Mouse (Mus musculus) frontal cortex, postnatal 10 days (tissue): Measurements from ENCODE around the gene Eno2.
"Not testable (repeated sequence)": the region's sequence is repeated elsewhere in the genome, so short reads cannot be mapped to it uniquely, and the experiment has no call there.

Experiments
- DNase-seq, 2 experiments: peaks; one replicate each; pipeline ENCODE4 v3.0.0; 2022; ENCODE audit warnings: low spot score in 2 of 2, mixed read lengths in 1 of 2

The Eno2 gene

GRCm38 (mm10) chr6:124769101-124769765, at the start of gene Eno2:
TSS of gene Eno2 (minus strand) at chr6:124769673.
- DNase-seq = peak; percentile 72 to 73

GRCm38 (mm10) chr6:124817971-124818370, 48.5 kb upstream of the Eno2 start:
- DNase-seq = no peak

DNA sequence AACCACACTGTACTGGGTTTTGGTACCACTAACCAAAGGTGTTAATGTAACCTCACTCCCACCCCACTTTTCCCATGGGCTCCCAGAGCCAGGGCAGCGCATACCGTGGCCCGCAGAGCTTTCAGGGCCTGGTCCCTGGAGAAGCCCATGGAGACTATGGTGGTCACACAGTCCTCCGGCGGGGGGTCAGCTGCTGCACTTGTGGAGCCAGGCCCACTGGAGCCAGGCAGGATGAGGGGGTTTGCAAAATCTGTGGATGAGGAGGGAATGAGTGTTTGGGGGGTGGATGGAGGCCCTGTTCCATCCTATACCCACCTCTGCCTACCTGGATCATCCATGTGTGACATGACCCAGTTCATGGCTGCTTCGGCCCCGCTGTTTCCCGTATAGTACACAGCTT, 48.1 kb upstream of the Eno2 start:
- no peak for DNase-seq

- DNase-seq = no peak
Observed at GRCm38 (mm10) chr6:124817125-124817524, 47.7 kb upstream of the Eno2 start.

DNA sequence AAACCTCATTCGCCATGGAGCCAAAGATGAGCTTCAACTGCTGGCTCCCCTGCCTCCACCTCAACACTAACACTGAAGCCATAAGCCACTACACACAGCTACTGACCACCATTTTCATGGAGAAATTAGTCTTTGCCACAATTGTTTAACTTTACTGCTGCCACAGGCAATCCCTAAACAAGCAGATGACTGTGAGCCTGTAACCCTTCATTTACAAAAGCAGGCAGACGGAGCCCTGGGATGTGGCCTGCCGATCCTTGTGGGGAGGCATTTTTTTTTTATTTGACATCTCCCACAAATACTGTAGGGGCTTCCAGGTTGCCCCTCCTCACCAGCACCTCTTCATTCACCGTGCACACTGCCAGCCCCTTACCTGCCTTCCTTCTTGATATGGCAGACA, 47.1 kb upstream of the Eno2 start:
- DNase-seq = no peak

- DNase-seq = no peak
Observed at GRCm38 (mm10) chr6:124814858-124815774, 45.6 kb upstream of the Eno2 start.

DNA sequence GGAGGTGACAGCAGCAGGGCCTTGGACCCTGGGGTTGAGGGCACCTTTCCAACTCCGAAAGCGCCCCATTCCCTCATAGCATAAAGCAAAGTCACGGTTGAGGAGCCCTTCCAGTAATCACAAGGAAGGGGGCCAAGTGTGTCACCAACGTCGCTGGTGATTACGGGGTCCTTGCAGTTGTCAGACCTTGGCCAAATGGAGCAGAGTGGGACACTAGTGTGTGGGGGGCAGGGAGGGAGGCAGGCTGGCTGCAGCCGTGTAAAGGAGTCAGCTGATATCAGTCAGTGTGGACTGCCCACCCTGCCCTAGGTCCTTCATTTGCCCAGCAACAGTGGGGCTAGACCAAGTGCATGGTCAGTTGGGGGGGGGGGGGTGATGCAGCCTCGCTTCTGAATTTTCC, 45.0 kb upstream of the Eno2 start:
- peak in 1 of 2 experiments; percentile 65 for DNase-seq

DNA sequence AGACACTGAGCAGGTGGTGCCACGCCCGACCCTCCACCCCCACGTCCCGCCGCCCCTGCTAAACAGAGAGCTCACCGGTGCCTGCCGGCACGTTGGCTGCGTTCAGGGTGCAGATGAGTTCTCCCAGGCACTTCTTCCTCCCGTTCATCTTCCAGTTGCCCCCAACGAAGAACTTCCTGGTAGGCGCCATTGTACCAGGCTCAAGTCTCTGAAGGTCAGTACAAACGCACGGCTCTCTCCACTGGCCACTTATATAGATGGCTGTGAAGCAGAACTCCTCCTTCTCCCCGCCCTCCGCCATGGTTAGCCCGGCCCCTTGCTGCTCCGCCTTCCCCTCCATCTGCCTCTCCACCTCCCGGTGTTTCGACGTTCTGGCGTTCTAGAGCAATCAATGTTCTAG, 44.5 kb upstream of the Eno2 start, which contains the start of gene Tpi1:
TSS of gene Tpi1 (minus strand) at position 364 of the 400 bp plus-strand sequence.
- DNase-seq = peak; percentile 84 to 86

DNA sequence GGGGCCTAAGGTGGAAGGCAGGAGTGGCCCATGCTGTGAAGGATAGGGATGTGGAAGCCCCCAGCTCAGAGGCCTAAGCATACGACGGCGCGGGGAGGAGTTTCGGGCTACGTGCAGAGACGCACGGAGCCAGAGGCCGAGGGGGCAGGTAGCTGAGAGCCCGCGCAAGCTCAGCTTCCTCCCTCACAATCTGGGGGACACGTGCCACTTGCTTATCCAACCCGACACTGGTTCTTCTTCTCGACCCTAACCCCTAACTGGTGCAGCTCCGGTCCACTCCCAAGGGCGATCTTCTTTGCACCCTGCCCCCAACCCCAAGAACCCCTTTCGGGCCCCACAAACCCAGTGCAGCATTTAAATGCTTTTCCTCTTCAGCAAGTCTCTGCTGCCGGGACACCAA, 44.0 kb upstream of the Eno2 start:
- DNase-seq = peak; percentile 71 to 73

DNA sequence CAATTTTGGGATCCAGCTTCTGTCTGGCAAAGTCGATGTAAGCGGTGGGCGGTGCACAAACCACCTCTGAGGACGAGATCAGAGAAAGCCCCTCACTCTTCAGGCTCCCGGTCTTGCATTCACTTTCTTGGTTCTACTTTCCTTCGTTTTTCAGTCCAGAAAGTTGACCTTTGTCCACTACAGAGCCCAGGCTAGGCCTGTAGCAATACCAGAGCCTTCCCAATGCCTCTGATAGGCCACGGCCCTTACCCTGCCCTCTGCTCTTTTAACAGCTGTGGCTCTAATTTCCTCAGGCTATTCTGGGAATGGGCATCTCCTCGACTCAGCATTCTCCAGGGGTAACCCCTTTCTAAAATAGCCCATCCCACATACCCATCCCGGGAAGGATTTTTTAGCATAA, 43.4 kb upstream of the Eno2 start:
- DNase-seq = no peak

- DNase-seq = no peak
Observed at GRCm38 (mm10) chr6:124811701-124812560, 42.5 kb upstream of the Eno2 start.

- DNase-seq = no peak
Observed at GRCm38 (mm10) chr6:124811403-124811665, 41.9 kb upstream of the Eno2 start.

DNA sequence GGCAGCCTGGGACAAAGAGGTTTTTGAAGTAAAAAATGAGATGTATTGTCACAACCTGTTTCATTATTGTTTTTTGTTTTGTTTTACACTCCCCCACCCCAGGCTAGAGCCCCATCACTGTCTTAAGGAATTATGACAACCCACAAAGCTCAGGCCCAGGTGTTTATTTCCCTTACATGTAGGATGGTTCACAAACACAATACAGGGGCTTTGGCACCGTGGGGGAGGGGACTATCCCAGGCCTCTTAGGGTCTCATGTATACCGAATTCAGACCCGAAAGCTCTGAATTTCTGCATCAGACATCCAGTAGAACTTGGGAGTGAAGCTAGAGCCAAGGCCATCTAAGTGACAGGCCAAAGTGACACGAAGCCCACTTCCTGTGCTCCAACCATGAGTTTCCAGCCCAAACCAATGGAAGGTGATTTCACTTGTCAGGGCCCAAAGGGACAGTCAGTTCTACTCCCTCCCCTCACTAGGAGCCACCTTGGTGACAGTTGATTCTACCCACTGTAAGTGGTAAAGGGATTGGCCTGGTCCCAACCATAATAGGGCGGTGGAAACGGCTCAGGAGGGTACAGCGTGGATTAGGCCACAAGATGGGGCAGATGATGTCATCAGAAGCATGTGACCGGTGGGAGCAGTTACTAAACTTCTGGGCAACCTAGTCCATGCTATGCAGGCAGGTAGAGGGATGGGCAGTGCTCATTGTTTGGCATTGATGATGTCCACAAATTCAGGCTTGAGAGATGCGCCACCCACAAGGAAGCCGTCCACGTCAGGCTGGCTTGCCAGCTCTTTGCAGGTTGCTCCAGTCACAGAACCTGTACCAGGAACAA, 41.3 kb upstream of the Eno2 start:
- not testable (repeated sequence) for DNase-seq

DNA sequence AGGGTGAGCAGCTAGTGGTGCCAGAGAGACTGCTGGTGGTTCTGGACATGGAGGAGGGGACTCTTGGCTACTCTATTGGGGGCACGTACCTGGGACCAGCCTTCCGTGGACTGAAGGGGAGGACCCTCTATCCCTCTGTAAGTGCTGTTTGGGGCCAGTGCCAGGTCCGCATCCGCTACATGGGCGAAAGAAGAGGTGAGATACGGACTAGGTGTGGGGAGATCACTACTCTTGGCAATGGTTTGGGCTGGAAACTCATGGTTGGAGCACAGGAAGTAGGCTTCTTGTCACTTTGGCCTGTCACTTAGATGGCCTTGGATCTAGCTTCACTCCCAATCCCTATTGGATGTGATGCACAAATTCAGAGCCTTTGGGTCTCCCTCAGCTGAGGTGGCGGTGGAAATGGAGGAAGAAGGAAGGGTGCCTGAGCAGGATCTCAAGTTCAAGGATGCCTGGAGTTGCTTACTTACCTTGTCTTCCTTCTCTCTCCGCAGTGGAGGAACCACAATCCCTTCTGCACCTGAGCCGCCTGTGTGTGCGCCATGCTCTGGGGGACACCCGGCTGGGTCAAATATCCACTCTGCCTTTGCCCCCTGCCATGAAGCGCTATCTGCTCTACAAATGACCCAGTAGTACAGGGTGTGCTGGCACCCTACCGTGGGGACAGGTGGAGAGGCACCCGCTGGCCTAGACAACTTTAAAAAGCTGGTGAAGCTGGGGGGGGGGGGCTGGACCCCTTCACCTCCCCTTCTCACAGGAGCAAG, 40.5 kb upstream of the Eno2 start:
- no peak for DNase-seq

- DNase-seq = peak; percentile 62 to 73
Observed at GRCm38 (mm10) chr6:124809052-124809774, 39.7 kb upstream of the Eno2 start.

GRCm38 (mm10) chr6:124808358-124809012, 39.0 kb upstream of the Eno2 start, which contains the start of gene Spsb2:
TSS of gene Spsb2 (plus strand) at chr6:124808661.
- peak; percentile 65 for DNase-seq

DNA sequence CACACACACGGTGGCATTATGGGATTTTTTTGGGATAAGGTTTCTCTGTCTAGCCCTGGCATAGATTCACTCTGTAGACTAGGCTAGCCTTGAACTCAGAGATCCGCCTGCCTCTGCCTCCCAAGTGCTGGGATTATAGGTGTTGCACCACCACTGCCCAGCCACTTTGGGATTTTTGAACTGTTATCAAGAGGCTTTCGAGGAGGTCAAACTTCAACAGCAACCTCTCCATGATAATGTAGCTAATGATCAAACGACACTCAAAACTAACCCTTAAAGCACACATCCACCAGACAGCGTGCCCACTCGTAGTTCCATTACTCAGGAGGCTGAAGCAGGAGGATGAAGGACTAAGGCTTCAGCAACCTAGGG, 38.5 kb upstream of the Eno2 start:
- no peak for DNase-seq

DNA sequence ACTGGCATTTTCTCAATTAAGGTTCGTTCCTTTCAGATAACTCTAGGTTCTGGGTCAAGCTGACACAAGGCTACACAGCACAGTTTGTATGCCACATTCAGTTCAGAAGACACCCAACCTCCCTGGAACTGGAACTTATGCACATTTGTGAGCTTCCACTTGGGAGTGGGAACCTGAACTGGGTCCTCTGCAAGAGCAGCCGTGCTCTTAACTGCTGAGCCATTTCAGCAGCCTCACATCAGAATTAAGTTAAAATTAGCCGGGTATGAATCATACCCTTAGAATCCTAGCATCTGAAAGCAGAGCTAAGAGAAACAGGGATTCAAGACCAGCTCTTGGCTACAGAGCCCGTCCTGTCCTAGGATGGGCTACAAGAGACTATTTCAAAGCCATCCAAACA, 37.9 kb upstream of the Eno2 start:
- no peak for DNase-seq

DNA sequence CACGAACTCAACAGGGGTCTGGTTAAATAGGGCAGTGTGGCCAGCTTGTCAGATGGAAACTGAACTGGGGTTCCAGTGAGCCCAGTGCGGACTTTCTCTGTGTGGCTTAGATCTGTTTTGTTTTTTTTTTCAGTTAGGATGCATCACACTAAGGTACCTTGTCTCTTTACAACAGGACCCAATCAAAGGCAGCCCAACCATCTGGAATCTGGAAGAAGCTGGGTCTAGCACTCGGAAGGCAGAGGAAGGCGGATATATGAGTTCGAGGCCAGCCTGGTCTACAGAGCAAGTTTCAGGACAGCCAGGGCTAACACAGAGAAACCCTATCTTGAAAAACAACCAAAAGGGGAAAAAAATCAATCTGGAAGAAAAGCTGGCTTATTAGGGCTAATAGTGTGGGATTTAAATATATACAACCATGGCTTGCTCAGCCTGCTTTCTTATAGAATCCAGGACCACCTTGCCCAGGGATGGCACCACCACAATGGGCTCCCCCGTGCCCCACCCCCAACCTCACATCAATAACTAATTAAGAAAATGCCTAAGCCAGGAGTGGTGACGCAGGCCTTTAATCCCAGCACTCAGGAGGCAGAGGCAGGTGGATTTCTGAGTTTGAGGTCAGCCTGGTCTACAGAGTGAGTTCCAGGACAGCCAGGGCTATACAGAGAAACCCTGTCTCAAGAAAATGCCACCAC, 37.1 kb upstream of the Eno2 start:
- no peak for DNase-seq
